Mouse (Mus musculus) macrophage (primary cell): ENCODE data around the gene Prps1l3. TPM values are rescaled to one million over a fixed set of nuclear protein-coding genes. Genes with fewer than 3 reads are reported as not detected.

Source experiments
- H3K27ac ChIP-seq: fragments of 350-480 bp; formaldehyde crosslinking; 2 replicates; pipeline ENCODE4 v1.9.0; 2021
- H3K36me3 ChIP-seq: fragments of 350-480 bp; formaldehyde crosslinking; 2 replicates; pipeline ENCODE4 v1.9.0; 2021; ENCODE audit errors: inconsistent target
- H3K4me3 ChIP-seq: fragments of 350-480 bp; formaldehyde crosslinking; 2 replicates; pipeline ENCODE4 v1.9.0; 2021; ENCODE audit errors: inconsistent target
- H3K79me2 ChIP-seq: fragments of 350-480 bp; formaldehyde crosslinking; 2 replicates; pipeline ENCODE4 v1.9.0; 2021; ENCODE audit errors: inconsistent target
- WGBS: methylation state at CpG from one replicate; pipeline ENCODE4 v1.1.7; 2026; ENCODE audit warnings: inconsistent platforms; ENCODE audit not compliant: missing documents; 5-methylcytosine and 5-hydroxymethylcytosine counted together
- polyA plus RNA-seq: library from polyadenylated mRNA; stranded (reverse); fragments of 250-400 nt; gene quantifications from 3 replicates; pipeline ENCODE4 v1.2.4, GENCODE M21; 2018; ENCODE audit warnings: inconsistent platforms
- total RNA-seq, 78 experiments: library from RNA; depleted of rRNA; stranded (reverse); fragments of 250-400 nt; gene quantifications; 1 replicate in 9 of 78; 2 replicates in 24 of 78; 3 replicates in 43 of 78; 4 replicates in 2 of 78; pipeline ENCODE4 v1.2.4; 2018; ENCODE audit warnings: inconsistent platforms in 56 of 78

Prps1l3 gene
- total RNA-seq (2018; cell fraction: chromatin; rRNA removed) = 10 to 100 TPM in 7 of 26 experiments, 1 to 10 TPM in 19; 2.1 to 15.7 (median 5.5) TPM
- 10 to 100 TPM in 24 of 26 experiments, 1 to 10 TPM in 2; 9.6 to 20.3 (median 14.0) TPM for total RNA-seq (2018; cell fraction: cytosol; rRNA removed)
- total RNA-seq (2018; cell fraction: nucleus; rRNA removed) = 10 to 100 TPM in 10 of 26 experiments, 1 to 10 TPM in 16; 3.9 to 19.4 (median 9.3) TPM
- polyA plus RNA-seq = 9.6 to 19.2 TPM (median 15.2 TPM) in 3 replicates

GRCm38 (mm10) chr12:57230192-57230706 is at the start of gene Prps1l3, which contains the start of gene Mipol1:
Gene Prps1l3 (plus strand): TSS chr12:57230412.
Gene Mipol1 (plus strand): TSS chr12:57230427.
- H3K27ac ChIP-seq = 0 out of 2 replicates have a peak within 1 kb of the TSS, but pooled peaks have one; percentile 22
- H3K36me3 ChIP-seq = no peaks in the 10 kb centered on the region
- H3K4me3 ChIP-seq = peak within 1 kb of the TSS; percentile 67
- under 1% methylated on average over 54 of the region's 58 CpGs for WGBS
- peaks cover 46% of the 10 kb centered on the region for H3K79me2 ChIP-seq

- Histone ChIP-seq H3K79me2 (no peaks in the 10 kb centered on the region), H3K4me3 (no peak overlapping the region), H3K36me3 (no peaks in the 10 kb centered on the region), H3K27ac (no peak overlapping the region)
- 64% methylated on average over 2 of the region's 2 CpGs for WGBS
Measured at GRCm38 (mm10) chr12:57184401-57185147, 45.6 kb upstream of the Prps1l3 start.

- H3K27ac ChIP-seq = no peak overlapping the region
- WGBS = 5% methylated on average over 1 of the region's 1 CpGs
- H3K4me3 ChIP-seq = no peak overlapping the region
- no peaks in the 10 kb centered on the region for H3K36me3 ChIP-seq
- no peaks in the 10 kb centered on the region for H3K79me2 ChIP-seq
Measured at GRCm38 (mm10) chr12:57185475-57185874, 44.7 kb upstream of the Prps1l3 start.

- Histone ChIP-seq H3K27ac (no peak overlapping the region), H3K4me3 (no peak overlapping the region), H3K36me3 (no peaks in the 10 kb centered on the region), H3K79me2 (no peaks in the 10 kb centered on the region)
- 89% methylated on average over 2 of the region's 2 CpGs for WGBS
Measured at GRCm38 (mm10) chr12:57186126-57186525, 44.1 kb upstream of the Prps1l3 start.

GRCm38 (mm10) chr12:57187032-57187431 is 43.2 kb upstream of the Prps1l3 start:
- no peaks in the 10 kb centered on the region for H3K36me3 ChIP-seq
- H3K79me2 ChIP-seq = no peaks in the 10 kb centered on the region
- H3K4me3 ChIP-seq = no peak overlapping the region
- no peak overlapping the region for H3K27ac ChIP-seq
- 68% methylated on average over 4 of the region's 4 CpGs for WGBS

GRCm38 (mm10) chr12:57194609-57195008 is 35.6 kb upstream of the Prps1l3 start:
- H3K4me3 ChIP-seq = no peak overlapping the region

GRCm38 (mm10) chr12:57196286-57196607 is 34.0 kb upstream of the Prps1l3 start:
- Histone ChIP-seq H3K4me3 (no peak overlapping the region), H3K79me2 (no peaks in the 10 kb centered on the region), H3K27ac (no peak overlapping the region), H3K36me3 (no peaks in the 10 kb centered on the region)
- 15% methylated on average over 8 of the region's 8 CpGs for WGBS

More at GRCm38 (mm10) chr12:57194609-57195008, 35.6 kb upstream of the Prps1l3 start:
- no peaks in the 10 kb centered on the region for H3K36me3 ChIP-seq
- no peaks in the 10 kb centered on the region for H3K79me2 ChIP-seq
- no peak overlapping the region for H3K27ac ChIP-seq
- 36% methylated on average over 3 of the region's 3 CpGs for WGBS

- Histone ChIP-seq H3K79me2 (no peaks in the 10 kb centered on the region), H3K27ac (no peak overlapping the region), H3K36me3 (no peaks in the 10 kb centered on the region), H3K4me3 (no peak overlapping the region)
- WGBS = 4% methylated on average over 59 of the region's 59 CpGs
Measured at GRCm38 (mm10) chr12:57196608-57197362, 33.4 kb upstream of the Prps1l3 start.

GRCm38 (mm10) chr12:57197363-57198026 is 32.7 kb upstream of the Prps1l3 start, which contains the start of gene Slc25a21:
Gene Slc25a21 (minus strand): TSS chr12:57197472.
- no peaks in the 10 kb centered on the region for H3K79me2 ChIP-seq
- no peaks in the 10 kb centered on the region for H3K36me3 ChIP-seq
- H3K4me3 ChIP-seq = no peak within 1 kb of the TSS
- H3K27ac ChIP-seq = no peak within 1 kb of the TSS
- WGBS = 86% methylated on average over 10 of the region's 10 CpGs

- no peak overlapping the region for H3K27ac ChIP-seq
- no peak overlapping the region for H3K4me3 ChIP-seq
Measured at GRCm38 (mm10) chr12:57198269-57198668, 31.9 kb upstream of the Prps1l3 start.

GRCm38 (mm10) chr12:57199427-57199826 is 30.8 kb upstream of the Prps1l3 start:
- WGBS = 100% methylated on average over 2 of the region's 2 CpGs
- no peaks in the 10 kb centered on the region for H3K36me3 ChIP-seq
- H3K79me2 ChIP-seq = no peaks in the 10 kb centered on the region
- no peak overlapping the region for H3K4me3 ChIP-seq
- H3K27ac ChIP-seq = no peak overlapping the region

More at GRCm38 (mm10) chr12:57198269-57198668, 31.9 kb upstream of the Prps1l3 start:
- H3K36me3 ChIP-seq = no peaks in the 10 kb centered on the region
- H3K79me2 ChIP-seq = no peaks in the 10 kb centered on the region

- no peak overlapping the region for H3K4me3 ChIP-seq
- 95% methylated on average over 3 of the region's 3 CpGs for WGBS
- H3K36me3 ChIP-seq = no peaks in the 10 kb centered on the region
- H3K79me2 ChIP-seq = no peaks in the 10 kb centered on the region
- H3K27ac ChIP-seq = no peak overlapping the region
Measured at GRCm38 (mm10) chr12:57201901-57202300, 28.3 kb upstream of the Prps1l3 start.

- H3K79me2 ChIP-seq = no peaks in the 10 kb centered on the region
- no peak overlapping the region for H3K4me3 ChIP-seq
- 94% methylated on average over 4 of the region's 4 CpGs for WGBS
- H3K36me3 ChIP-seq = no peaks in the 10 kb centered on the region
- H3K27ac ChIP-seq = no peak overlapping the region
Measured at GRCm38 (mm10) chr12:57204276-57204851, 25.8 kb upstream of the Prps1l3 start.
